Mouse (Mus musculus) kidney, adult 11 months (tissue): ENCODE measurements at regions not wholly inside any gene's neighbourhood (a gene's known extent, or its start where the extent isn't known, plus 50 kb on each side); places are given as distances from the start of the nearest gene placed in this dataset.
"Not testable (repeated sequence)": the region's sequence is repeated elsewhere in the genome, so short reads cannot be mapped to it uniquely, and the experiment has no call there.

Experiments
- DNase-seq: peaks from one replicate; pipeline ENCODE4 v3.0.0; 2022

GRCm38 (mm10) chr15:90291848-90292247, 67.7 kb downstream of the Alg10b start:
- DNase-seq = no peak

GRCm38 (mm10) chr15:90294353-90294922, 70.3 kb downstream of the Alg10b start:
- no peak for DNase-seq

- DNase-seq = no peak
These were observed 74.5 kb downstream of the Alg10b start for GRCm38 (mm10) chr15:90298566-90298965.

- no peak for DNase-seq
These were observed 79.3 kb downstream of the Alg10b start for GRCm38 (mm10) chr15:90303393-90303792.

GRCm38 (mm10) chr15:90305051-90305450, 80.9 kb downstream of the Alg10b start:
- no peak for DNase-seq

- no peak for DNase-seq
These were observed 82.8 kb downstream of the Alg10b start for GRCm38 (mm10) chr15:90306866-90307265.

GRCm38 (mm10) chr15:90308433-90308832, 84.3 kb downstream of the Alg10b start:
- not testable (repeated sequence) for DNase-seq

- DNase-seq = no peak
These were observed 84.8 kb downstream of the Alg10b start for GRCm38 (mm10) chr15:90308869-90309268.

GRCm38 (mm10) chr15:90309664-90310063, 85.6 kb downstream of the Alg10b start:
- no peak for DNase-seq

- DNase-seq = no peak
These were observed 97.7 kb downstream of the Alg10b start for GRCm38 (mm10) chr15:90321774-90322173.

- no peak for DNase-seq
These were observed 109.2 kb downstream of the Alg10b start for GRCm38 (mm10) chr15:90333275-90333674.

- no peak for DNase-seq
These were observed 109.7 kb downstream of the Alg10b start for GRCm38 (mm10) chr15:90333766-90334165.

- no peak for DNase-seq
These were observed 110.3 kb downstream of the Alg10b start for GRCm38 (mm10) chr15:90334406-90334805.

GRCm38 (mm10) chr15:90335506-90335905, 111.4 kb downstream of the Alg10b start:
- no peak for DNase-seq

GRCm38 (mm10) chr15:90340089-90340488, 116.0 kb downstream of the Alg10b start:
- DNase-seq = no peak

- DNase-seq = no peak
These were observed 117.2 kb downstream of the Alg10b start for GRCm38 (mm10) chr15:90341261-90341660.

GRCm38 (mm10) chr15:90343771-90344170, 119.7 kb downstream of the Alg10b start:
- peak; percentile 46 for DNase-seq

- DNase-seq = peak; percentile 11
These were observed 120.8 kb downstream of the Alg10b start for GRCm38 (mm10) chr15:90344956-90345355.

- no peak for DNase-seq
These were observed 122.1 kb downstream of the Alg10b start for GRCm38 (mm10) chr15:90346162-90346561.

GRCm38 (mm10) chr15:90346757-90347156, 122.6 kb downstream of the Alg10b start:
- peak; percentile 73 for DNase-seq

GRCm38 (mm10) chr15:90351898-90352297, 127.8 kb downstream of the Alg10b start:
- no peak for DNase-seq

GRCm38 (mm10) chr15:90365656-90366055, 141.5 kb downstream of the Alg10b start:
- DNase-seq = no peak

- no peak for DNase-seq
These were observed 153.8 kb downstream of the Alg10b start for GRCm38 (mm10) chr15:90377959-90378358.

GRCm38 (mm10) chr15:90396961-90397360, 172.8 kb downstream of the Alg10b start:
- DNase-seq = no peak

- DNase-seq = no peak
These were observed 173.7 kb downstream of the Alg10b start for GRCm38 (mm10) chr15:90397691-90398377.
